Mouse (Mus musculus) heart, postnatal 0 days (tissue): ENCODE results near the gene Tmem229b. TPM values are rescaled to one million over a fixed set of nuclear protein-coding genes. Genes with fewer than 3 reads are reported as not detected.
A peak's percentile ranks its signal among the peaks of the same experiment; 100 is the strongest.

Source experiments
- ATAC-seq: fragments of 200-750 bp; cut with Nextera tagmentation; 2 replicates; pipeline ENCODE4 v1.8.0; 2017; ENCODE audit warnings: low read depth, moderate number of reproducible peaks, moderate library complexity; ENCODE audit not compliant: insufficient read depth
- DNase-seq: peaks from one replicate; pipeline ENCODE4 v3.0.0-alpha.2; 2016; ENCODE audit warnings: low spot score
- H3K27ac ChIP-seq: fragments of 300-500 bp; sonication (generic); 2 replicates; pipeline ENCODE4 v1.5.1; 2014; ENCODE audit warnings: low read depth, mild to moderate bottlenecking
- H3K27me3 ChIP-seq: fragments of 300-500 bp; sonication (generic); 2 replicates; pipeline ENCODE4 v1.6.1; 2014; ENCODE audit warnings: low read length, mixed read lengths; ENCODE audit not compliant: control insufficient read depth, insufficient read depth
- H3K36me3 ChIP-seq: fragments of 300-500 bp; sonication (generic); replicated peaks from 2 replicates; pipeline ENCODE4 v1.6.1; 2014; ENCODE audit warnings: low read length, mixed read lengths; ENCODE audit not compliant: control insufficient read depth, insufficient read depth
- H3K4me1 ChIP-seq: fragments of 300-500 bp; sonication (generic); 2 replicates; pipeline ENCODE4 v1.6.1; 2014; ENCODE audit warnings: antibody characterized with exemption; ENCODE audit not compliant: control insufficient read depth, insufficient read depth
- H3K4me2 ChIP-seq: fragments of 300-500 bp; sonication (generic); 2 replicates; pipeline ENCODE4 v1.6.1; 2014; ENCODE audit warnings: low read depth, mild to moderate bottlenecking, low read length, moderate library complexity
- H3K4me3 ChIP-seq: fragments of 300-500 bp; sonication (generic); 2 replicates; pipeline ENCODE4 v1.5.1; 2014; ENCODE audit warnings: low read depth, low read length
- H3K9ac ChIP-seq: fragments of 300-500 bp; sonication (generic); replicated peaks from 2 replicates; pipeline ENCODE4 v1.6.1; 2014; ENCODE audit warnings: low read depth, low read length, mixed read lengths
- H3K9me3 ChIP-seq: fragments of 300-500 bp; sonication (generic); replicated peaks from 2 replicates; pipeline ENCODE4 v1.6.1; 2016; ENCODE audit warnings: low read length; ENCODE audit not compliant: control insufficient read depth
- CTCF ChIP-seq: IDR thresholded peaks from 2 replicates; pipeline ENCODE4 v1.5.1; 2016; ENCODE audit warnings: antibody characterized with exemption, control low read depth, low read depth
- EP300 ChIP-seq: IDR thresholded peaks from 2 replicates; pipeline ENCODE4 v1.6.1; 2016; ENCODE audit warnings: antibody characterized with exemption, low read depth
- WGBS: fragments of 180-500 bp; shearing (Covaris S2); extraction: QIAGEN DNeasy Blood & Tissue Kit; methylation state at CpG from one replicate; pipeline ENCODE4 v1.1.7; 2014; 5-methylcytosine and 5-hydroxymethylcytosine counted together
- polyA plus RNA-seq: library from polyadenylated mRNA; unstranded; fragments of >200 nt; fragmentation: Nextera tagmentation; extraction: Ambion mirVana; gene quantifications from 2 replicates; pipeline ENCODE4 v1.2.1, GENCODE M21; 2015
- total RNA-seq: library from RNA; depleted of rRNA; stranded (reverse); fragments of >200 nt; gene quantifications from 2 replicates; pipeline ENCODE4 v1.2.3, GENCODE M21; 2014; ENCODE audit warnings: low replicate concordance

Tmem229b gene
- total and polyA plus RNA-seq, 2 experiments from 2014 or later, result 1.9 to 4.8 TPM

DNA sequence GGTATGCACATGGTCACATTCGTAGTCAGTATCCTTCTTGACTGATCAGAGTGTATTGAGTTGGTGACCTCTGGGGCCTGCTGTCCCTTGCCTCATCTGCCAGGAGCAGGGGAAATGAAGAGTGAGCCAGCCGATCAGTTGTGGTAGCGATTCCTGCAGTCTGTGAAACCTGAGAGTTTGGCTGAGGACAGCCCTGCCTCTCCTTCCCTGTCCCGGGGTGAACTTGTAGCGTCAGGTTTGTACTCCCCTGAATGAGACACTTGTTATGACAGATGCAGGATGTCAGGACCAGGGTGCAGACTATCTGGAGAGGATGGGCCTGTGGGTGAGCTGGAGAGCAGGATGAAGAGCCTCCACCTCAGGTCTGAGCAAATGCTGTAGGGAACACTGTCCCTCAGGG lies 59.8 kb downstream of the Tmem229b start:
- Histone ChIP-seq H3K9me3 (no peaks in the 10 kb centered on the region), H3K27me3 (no peaks in the 10 kb centered on the region), H3K4me3 (no peak overlapping the region), H3K4me2 (no peak overlapping the region), H3K9ac (no peak overlapping the region), H3K36me3 (no peaks in the 10 kb centered on the region), H3K4me1 (no peaks in the 10 kb centered on the region), H3K27ac (no peak overlapping the region)
- no peak for DNase-seq
- 64% methylated on average over 5 of the region's 5 CpGs for WGBS
- ATAC-seq, result no peak
- no peak for TF ChIP-seq CTCF
- no peak for TF ChIP-seq EP300

DNA sequence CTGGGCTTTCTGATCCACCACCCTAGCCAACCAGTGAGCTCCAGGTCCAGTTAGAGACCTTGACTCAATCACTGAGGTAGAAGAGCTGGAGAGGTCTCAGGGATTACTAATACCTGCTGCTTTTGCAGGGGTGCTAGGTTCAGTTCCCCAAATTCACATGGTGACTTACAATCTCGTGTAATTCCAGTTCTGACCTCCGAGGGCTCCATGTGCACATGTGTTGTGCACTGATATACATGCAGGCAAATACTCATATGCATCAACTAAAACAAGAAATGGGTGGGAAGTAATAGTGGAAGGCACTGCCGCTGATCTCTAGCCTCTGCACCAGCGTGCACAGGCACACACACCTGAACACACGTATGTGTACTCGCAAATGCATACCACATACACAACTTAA lies 60.3 kb downstream of the Tmem229b start:
- ATAC-seq (no peak), DNase-seq (no peak)
- Histone ChIP-seq H3K9ac (no peak overlapping the region), H3K9me3 (no peaks in the 10 kb centered on the region), H3K4me2 (no peak overlapping the region), H3K4me3 (no peak overlapping the region), H3K36me3 (no peaks in the 10 kb centered on the region), H3K27ac (no peak overlapping the region), H3K27me3 (no peaks in the 10 kb centered on the region), H3K4me1 (no peaks in the 10 kb centered on the region)
- TF ChIP-seq EP300, result no peak
- TF ChIP-seq CTCF, result peak; percentile 35
- 75% methylated on average over 6 of the region's 6 CpGs for WGBS

DNA sequence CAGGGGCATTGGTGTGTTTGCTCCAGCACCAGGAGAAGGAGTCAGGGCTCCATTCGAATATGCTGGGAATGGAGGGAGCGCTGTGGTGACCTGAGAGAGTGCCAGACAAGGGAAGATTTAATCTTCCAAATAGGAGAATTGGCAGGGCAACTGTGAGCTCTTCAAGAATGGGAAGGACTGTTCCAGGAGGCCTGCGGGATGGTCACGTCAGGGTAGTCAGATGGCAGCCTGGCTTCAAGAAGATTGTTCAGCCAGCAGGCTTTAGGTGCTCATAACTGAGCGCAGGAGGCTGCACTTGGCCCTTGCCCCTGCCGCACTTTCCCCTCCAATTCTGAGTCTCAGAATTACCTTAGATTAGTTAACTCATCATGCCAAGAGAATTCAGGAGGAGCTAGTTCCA lies 64.5 kb downstream of the Tmem229b start:
- H3K9me3 ChIP-seq, result no peaks in the 10 kb centered on the region
- H3K27ac ChIP-seq, result no peak overlapping the region
- H3K4me1 ChIP-seq, result no peaks in the 10 kb centered on the region
- H3K4me2 ChIP-seq, result no peak overlapping the region
- no peaks in the 10 kb centered on the region for H3K27me3 ChIP-seq
- WGBS, result 77% methylated on average over 6 of the region's 6 CpGs
- ATAC-seq (no peak), DNase-seq (no peak)
- no peaks in the 10 kb centered on the region for H3K36me3 ChIP-seq
- TF ChIP-seq CTCF (no peak), EP300 (no peak)
- no peak overlapping the region for H3K9ac ChIP-seq
- no peak overlapping the region for H3K4me3 ChIP-seq

DNA sequence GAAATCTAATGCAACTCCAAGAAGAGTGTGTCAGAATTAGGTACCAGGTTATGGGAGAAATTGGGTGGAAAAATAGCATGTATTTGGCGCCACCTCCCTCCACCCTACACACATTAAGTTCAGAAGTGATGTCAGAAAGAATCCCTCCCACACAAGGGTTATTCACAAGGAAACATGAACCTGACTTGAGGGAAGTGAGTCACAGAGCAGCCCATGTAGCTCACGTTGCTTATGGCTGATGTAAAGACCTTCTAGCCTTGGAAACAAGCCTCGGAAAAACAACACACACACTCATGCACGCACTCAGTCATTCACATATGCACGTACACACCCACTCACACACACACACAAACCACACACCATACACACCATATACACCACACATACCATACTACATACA lies 67.3 kb downstream of the Tmem229b start:
- no peaks in the 10 kb centered on the region for H3K9me3 ChIP-seq
- 73% methylated on average over 5 of the region's 5 CpGs for WGBS
- DNase-seq (no peak), ATAC-seq (no peak)
- no peak overlapping the region for H3K4me3 ChIP-seq
- TF ChIP-seq EP300 (no peak), CTCF (no peak)
- no peaks in the 10 kb centered on the region for H3K4me1 ChIP-seq
- H3K36me3 ChIP-seq, result no peaks in the 10 kb centered on the region
- no peak overlapping the region for H3K9ac ChIP-seq
- no peak overlapping the region for H3K4me2 ChIP-seq
- no peaks in the 10 kb centered on the region for H3K27me3 ChIP-seq
- no peak overlapping the region for H3K27ac ChIP-seq

DNA sequence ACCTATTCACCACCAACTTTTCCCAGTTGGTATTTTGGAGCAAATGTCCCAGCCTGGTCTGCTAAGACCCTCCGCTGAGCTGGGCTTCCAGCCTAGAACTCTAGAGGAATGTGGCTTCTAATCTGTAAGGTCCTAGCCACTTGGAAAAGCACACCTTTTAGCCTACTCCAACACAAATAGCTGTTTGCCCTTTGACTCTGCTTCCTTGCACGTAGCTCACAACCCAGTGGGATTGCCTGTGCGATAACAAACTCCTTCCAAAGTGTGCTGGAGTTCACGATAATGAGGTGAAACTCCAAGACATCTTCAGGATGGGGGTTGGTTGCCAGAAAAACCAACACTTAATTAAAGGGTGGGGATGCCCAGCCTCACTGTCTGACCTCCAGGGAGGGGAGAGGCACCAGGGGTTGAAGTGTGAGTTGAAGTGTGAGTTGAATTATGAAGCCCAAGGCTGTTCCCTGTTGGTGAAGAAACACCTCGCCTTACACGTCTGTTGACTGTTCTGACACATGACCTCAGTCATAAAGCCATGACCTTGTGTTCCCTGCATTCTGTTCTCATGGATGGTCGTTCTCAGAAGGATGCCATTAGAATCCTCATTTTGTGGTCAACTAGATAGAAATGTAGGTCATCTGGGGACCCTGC lies 67.9 kb downstream of the Tmem229b start:
- no peaks in the 10 kb centered on the region for H3K9me3 ChIP-seq
- H3K4me3 ChIP-seq, result no peak overlapping the region
- H3K27ac ChIP-seq, result no peak overlapping the region
- H3K27me3 ChIP-seq, result no peaks in the 10 kb centered on the region
- 57% methylated on average over 7 of the region's 7 CpGs for WGBS
- H3K4me1 ChIP-seq, result no peaks in the 10 kb centered on the region
- ATAC-seq (no peak), DNase-seq (no peak)
- no peak overlapping the region for H3K4me2 ChIP-seq
- no peaks in the 10 kb centered on the region for H3K36me3 ChIP-seq
- no peak for TF ChIP-seq EP300
- no peak for TF ChIP-seq CTCF
- no peak overlapping the region for H3K9ac ChIP-seq

DNA sequence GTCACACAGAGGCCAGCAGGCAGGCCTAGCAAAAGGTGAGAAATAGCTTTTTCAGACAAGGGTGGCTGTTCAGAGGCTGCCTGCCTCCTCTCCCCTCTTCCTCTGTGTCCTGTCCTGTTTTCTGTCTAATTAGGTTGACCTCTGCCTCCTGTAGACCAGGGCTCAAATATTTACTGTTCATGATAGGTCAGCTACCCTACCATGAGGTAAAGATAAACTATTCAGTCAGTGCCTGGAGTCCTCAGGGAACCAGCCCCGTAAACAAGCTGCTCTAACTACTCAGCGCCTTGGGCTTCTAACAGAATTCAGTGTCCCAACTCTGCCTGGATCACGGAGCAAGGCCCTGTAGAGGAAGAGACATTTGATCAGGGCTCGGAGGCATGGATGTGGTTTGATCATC lies 70.9 kb downstream of the Tmem229b start:
- DNase-seq (no peak), ATAC-seq (no peak)
- H3K27me3 ChIP-seq, result no peaks in the 10 kb centered on the region
- H3K4me3 ChIP-seq, result no peak overlapping the region
- no peaks in the 10 kb centered on the region for H3K36me3 ChIP-seq
- 60% methylated on average over 4 of the region's 4 CpGs for WGBS
- no peak for TF ChIP-seq CTCF
- H3K4me2 ChIP-seq, result no peak overlapping the region
- H3K27ac ChIP-seq, result no peak overlapping the region
- H3K9me3 ChIP-seq, result no peaks in the 10 kb centered on the region
- no peak overlapping the region for H3K9ac ChIP-seq
- no peaks in the 10 kb centered on the region for H3K4me1 ChIP-seq
